Mouse (Mus musculus): ENCODE measurements around the gene Lrr1.

Lrr1 gene

GRCm38 (mm10) chr12:69198985-69199384, 30.4 kb downstream of the Lrr1 start:
- DNase-seq: no peak

DNA sequence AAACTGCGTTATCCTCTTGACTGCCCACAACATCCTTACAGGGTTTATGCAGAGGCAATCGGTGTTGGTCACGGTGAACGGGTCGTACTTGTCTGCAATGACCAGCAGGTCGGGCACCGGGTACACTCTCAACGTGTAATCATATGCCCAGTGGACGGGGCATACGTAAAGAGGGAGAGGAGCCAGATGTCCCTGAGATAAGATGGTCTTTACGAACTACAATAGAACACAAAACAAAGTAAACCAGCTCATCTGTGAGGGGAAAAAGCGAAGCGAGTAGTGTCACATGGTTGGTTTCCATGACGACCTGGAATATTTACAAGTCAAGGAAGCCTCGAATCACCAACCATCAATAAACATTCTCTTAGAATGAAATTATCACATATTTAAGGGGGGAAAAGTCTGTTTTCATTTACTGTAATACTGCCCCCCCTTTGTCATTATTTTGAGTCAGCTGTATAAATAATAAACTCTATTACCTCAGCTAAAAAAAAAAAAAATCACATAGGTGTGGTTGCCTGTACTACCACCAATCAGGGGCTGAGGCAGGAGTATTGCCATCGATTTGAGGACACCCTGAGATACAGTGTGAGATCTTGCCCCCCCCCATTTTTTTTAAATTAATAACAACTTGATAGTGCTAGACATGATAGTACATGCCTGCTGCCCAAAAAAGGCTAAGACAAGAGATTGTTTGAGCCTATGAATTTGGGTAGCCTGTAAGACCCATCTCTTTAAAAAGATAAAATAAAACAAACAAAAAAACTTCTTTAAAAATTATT, 35.6 kb downstream of the Lrr1 start, which contains the start of gene Gm49384:
Gene Gm49384, minus strand, starts transcription at position 216 of the 782 bp plus-strand sequence.
- no peak for DNase-seq

- no peak for DNase-seq
Observed at GRCm38 (mm10) chr12:69207396-69207795, 38.8 kb downstream of the Lrr1 start.

DNA sequence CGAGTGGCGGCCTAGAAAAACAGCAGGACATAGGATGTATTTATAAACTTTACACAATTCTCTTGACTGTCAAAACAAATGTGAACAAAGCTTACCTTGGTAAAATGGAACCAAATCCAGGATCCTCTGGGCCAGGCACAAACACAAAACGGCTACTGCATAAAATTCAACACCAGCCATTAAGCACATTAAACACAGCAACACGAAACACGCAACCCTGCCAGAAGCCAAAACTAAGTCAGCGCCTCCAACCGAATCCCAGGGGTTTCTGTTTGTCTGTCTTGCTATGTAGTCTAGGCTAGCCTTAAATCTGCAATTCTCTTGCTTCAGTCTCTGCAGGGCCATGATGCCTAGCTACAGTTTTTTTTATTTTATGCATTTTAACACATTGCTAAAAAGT, 39.3 kb downstream of the Lrr1 start:
- DNase-seq: no peak

GRCm38 (mm10) chr12:69208520-69208919, 39.9 kb downstream of the Lrr1 start:
- DNase-seq: no peak

DNA sequence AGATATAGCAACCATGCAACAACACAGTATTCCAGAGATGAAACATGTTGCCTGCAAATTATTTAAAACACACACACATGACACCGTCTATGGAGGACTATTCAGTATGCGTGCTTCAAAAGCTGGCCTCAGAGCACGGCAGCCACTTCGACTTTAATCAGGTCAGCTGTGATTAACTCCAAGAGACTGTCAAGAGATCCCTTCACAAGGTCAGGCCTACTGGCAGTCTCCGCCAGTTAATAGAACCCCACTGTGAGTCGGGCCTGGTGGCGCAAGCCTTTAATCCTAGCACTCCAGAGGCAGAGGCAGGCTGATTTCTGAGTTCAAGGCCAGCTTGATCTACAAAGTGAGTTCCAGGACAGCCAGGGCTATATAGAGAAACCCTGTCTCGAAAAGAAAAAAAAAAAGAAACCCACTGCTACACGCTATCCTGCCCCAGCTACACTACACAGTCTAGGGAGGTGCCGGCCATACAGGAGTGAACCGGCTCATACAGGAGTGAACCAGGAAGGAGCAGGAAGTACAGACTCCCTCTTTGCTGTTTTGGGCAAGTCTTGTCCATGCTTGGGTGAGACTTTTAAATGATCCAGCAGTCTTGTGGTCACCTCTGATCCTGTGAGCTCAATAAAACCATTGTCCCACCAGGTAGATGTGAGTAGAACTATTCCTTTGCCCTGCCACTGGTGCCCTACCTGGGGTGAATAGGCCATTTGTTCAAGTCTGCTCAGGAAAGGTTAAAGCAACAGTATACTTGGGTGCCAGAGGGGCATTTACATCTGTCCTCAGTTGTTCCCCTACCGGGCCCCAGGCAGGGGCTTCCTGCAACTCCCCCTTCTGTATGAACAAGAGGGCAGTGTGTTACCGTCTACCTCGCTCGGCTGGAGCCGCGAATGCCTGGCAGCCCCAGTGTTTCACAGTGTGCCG, 41.7 kb downstream of the Lrr1 start:
- DNase-seq: no peak

DNA sequence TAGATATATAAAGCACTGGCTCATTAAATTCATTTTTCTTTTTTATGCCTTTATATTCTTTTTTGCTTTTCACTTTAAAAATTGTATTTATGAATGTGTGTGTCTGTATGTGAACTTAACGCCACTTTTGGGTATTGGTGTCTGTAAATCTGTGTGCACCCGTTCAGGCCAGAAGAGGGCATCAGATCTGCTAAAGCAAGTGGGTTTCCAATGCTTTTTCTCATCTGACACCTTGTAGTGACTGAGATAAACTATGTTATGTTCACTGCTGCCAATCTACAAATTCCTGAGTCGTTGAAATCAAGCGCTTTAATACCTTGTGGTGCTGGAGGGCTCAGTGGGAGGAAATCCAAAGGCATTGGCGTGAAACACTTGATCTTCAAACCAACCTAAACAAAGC, 42.4 kb downstream of the Lrr1 start:
- DNase-seq: peak in 1 of 2 experiments; percentile 38

GRCm38 (mm10) chr12:69213186-69213777, 44.7 kb downstream of the Lrr1 start:
- DNase-seq: no peak

DNA sequence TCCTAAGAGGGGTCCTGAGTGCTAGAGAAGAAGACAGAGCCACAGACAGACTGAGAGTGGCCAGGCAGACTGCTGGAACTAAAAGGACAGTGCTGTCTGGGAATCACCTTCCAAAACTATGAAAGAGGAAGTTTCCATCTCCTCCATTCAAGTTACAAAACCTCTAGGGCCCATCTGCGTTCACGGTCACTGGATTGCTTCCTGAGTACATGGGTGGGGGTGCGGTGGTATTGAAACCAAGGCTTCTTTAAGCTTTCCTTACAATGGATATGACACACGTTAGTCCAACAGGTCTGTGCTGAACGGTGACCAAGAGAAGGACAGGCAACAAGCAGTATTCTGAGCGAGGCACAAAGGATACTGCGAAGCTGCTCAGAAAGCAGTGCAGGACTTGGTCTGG, 45.8 kb downstream of the Lrr1 start:
- DNase-seq: no peak

- DNase-seq: no peak
Observed at GRCm38 (mm10) chr12:69215000-69215785, 46.6 kb downstream of the Lrr1 start.

- DNase-seq: no peak
Observed at GRCm38 (mm10) chr12:69216587-69216986, 48.0 kb downstream of the Lrr1 start.

- peak in 1 of 2 experiments; percentile 48 for DNase-seq
Observed at GRCm38 (mm10) chr12:69220613-69221277, 52.1 kb downstream of the Lrr1 start.

DNA sequence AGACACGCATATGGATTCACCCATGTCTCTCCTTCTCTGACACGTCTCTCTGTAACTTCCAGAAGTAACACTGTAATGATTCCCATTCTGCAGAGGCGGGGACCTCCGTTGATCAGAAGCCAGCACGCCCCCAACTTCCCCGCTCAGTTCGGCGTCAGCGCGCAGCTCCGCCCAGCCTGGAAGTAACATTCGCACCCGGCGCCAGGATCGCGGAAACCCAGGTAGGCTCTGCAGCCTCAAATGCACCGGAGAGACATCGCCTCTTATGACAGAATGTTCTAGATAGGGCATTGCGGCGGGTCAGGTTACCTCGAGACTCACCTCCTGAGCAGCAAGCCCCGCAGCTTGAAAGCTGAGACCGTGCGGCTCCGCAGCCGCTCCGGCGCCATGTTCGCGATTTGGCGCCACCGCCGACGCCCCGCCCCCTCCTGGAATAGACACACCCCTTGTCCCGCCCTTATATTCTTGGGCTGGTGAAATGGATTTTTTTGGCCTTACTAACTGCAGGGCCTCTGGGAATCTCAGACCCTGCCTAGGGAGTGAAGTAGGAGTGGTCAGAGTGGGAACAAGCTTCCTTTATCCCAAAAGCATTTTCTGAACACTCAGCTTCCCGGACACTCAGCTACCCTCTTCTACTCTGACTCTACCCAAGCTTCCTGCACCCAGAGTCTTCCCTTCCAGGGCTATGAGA, 59.3 kb downstream of the Lrr1 start, which contains the start of gene Pole2:
Gene Pole2, minus strand, starts transcription at position 420 of the 691 bp plus-strand sequence.
- peak; percentile 89 to 91 for DNase-seq

Data from kidney, postnatal 25 days (tissue).